Comparison of ENCODE assay signal across 8 mouse cellular contexts in the genomic region with DNA sequence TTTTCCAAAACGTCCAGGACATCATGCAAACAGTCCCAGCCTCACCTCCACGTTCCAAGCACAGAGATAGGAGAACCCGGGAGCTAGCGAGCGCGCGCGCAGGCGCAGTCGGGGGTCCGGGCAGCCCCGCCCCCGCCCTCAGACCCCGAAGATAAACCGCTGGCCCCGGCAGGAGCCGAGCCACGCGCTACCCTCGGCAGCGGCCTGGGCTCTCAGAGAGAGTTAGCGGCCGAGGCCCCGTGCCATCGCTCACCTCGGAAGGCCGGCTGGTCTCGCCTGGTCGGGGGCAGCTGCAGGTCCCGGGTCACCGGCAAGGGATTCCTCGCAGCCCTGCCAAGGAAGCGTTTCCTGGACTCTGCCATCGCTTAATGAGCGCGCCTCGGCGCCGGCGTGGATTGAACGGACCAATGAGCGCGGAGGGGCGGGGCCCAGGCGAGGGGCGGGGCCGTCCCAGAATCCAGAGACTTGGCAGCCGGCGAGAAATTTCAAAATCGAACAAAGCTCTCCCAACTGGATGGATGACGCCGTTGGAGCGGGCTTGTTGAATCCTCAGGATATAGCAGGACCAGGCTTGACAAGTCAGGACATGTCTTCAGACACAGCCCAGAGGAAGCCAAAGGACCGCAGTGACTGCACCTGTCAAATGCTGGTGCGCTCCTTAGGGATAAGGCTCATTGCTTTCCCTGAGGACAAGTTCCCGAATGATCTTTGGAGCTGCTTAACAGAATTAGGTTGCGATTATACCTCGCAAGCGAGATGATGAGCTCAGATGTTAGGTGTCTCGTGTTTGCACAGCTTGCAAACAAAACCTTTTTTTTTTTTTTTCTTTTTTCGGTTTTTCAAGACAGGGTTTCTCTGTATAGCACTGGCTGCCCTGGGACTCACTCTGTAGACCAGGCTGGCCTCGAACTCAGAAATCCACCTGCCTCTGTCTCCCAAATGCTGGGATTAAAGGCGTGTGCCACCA. TPM values are rescaled to one million over a fixed set of nuclear protein-coding genes. Genes with fewer than 3 reads are reported as not detected.
A peak's percentile ranks its signal among the peaks of the same experiment; 100 is the strongest.
DNase-seq lines count a peak whose midpoint lies in the region; ATAC-seq lines count a peak whose summit lies in the region.

A gene (minus strand): TSS at position 389 of the 967 bp plus-strand sequence.

- H3K9me3 ChIP-seq in hindbrain, embryonic 16.5 days (ENCODE audit: control insufficient read depth, low read length): no peaks in the 10 kb centered on the region

- H3K4me2 ChIP-seq in hindbrain, embryonic 16.5 days (ENCODE audit: low read length): peak within 1 kb of the TSS; percentile 62

- H3K4me1 ChIP-seq in hindbrain, embryonic 16.5 days (ENCODE audit: control insufficient read depth, insufficient read depth, low read depth, low read length): peaks cover 5% of the 10 kb centered on the region

- H3K79me2 ChIP-seq in macrophage (ENCODE audit: inconsistent target): peaks cover 44% of the 10 kb centered on the region

- peak within 1 kb of the TSS; percentile 84 for H3K27ac ChIP-seq in hindbrain, embryonic 16.5 days (ENCODE audit: low read depth, low read length)
- peak within 1 kb of the TSS; percentile 34 for H3K27ac ChIP-seq in macrophage

- H3K4me3 ChIP-seq in hindbrain, embryonic 16.5 days (ENCODE audit: low read length): peak within 1 kb of the TSS; percentile 90
- peak within 1 kb of the TSS; percentile 47 for H3K4me3 ChIP-seq in macrophage (ENCODE audit: inconsistent target)

- no peaks in the 10 kb centered on the region for H3K36me3 ChIP-seq in hindbrain, embryonic 16.5 days (ENCODE audit: control insufficient read depth, insufficient read depth, low read length)
- H3K36me3 ChIP-seq in macrophage (ENCODE audit: inconsistent target): no peaks in the 10 kb centered on the region

- 3% methylated on average over 60 of the region's 63 CpGs for WGBS in hindbrain, embryonic 16.5 days
- WGBS in macrophage (ENCODE audit: missing documents): 2% methylated on average over 62 of the region's 63 CpGs

- ATAC-seq in hindbrain, embryonic 16.5 days: peak; percentile 99

- H3K27me3 ChIP-seq in hindbrain, embryonic 16.5 days (replicated peaks; ENCODE audit: control insufficient read depth, insufficient read depth, low read length): no peaks in the 10 kb centered on the region

- peak within 1 kb of the TSS; percentile 82 for H3K9ac ChIP-seq in hindbrain, embryonic 16.5 days (ENCODE audit: low read depth, low read length)

- DNase-seq in WW6 (ENCODE audit: low read depth, low spot score): peak; percentile 87
- DNase-seq in cerebellum, postnatal 4 days (ENCODE audit: low spot score in 2 of 2): peak; percentile 81 to 92
- peak; percentile 82 for DNase-seq in gastrocnemius, adult 18-20 months (ENCODE audit: low spot score)
- DNase-seq in left cerebral cortex, adult 18-20 months (ENCODE audit: low spot score in 2 of 2): peak; percentile 78 to 87
- peak; percentile 82 for DNase-seq in right cerebral cortex, adult 18-20 months
- DNase-seq in urinary bladder, postnatal 10 days (ENCODE audit: low spot score): peak; percentile 63

RNA-seq across cellular contexts. Expression of the gene that starts here (rescaled TPM):
- under 1 TPM; 0.21 to 0.23 TPM for total RNA-seq in gastrocnemius, adult 18-20 months (2021)
- polyA plus RNA-seq in hindbrain, embryonic 16.5 days (2015; fragmentation: Nextera tagmentation; extraction: Ambion mirVana): 12.8 and 15.5 TPM in 2 replicates
- total RNA-seq in left cerebral cortex, adult 18-20 months (2021): under 1 TPM; 0.14 to 0.42 TPM
- 10 to 100 TPM in 1 of 26 experiments, 1 to 10 TPM in 16, under 1 TPM in 6, not detected in 3; 0.34 to 12.2 (median 1.8) TPM for total RNA-seq in macrophage (2018; cell fraction: chromatin; rRNA removed)
- total RNA-seq in macrophage (2018; cell fraction: cytosol; rRNA removed): 1 to 10 TPM in 10 of 26 experiments, under 1 TPM in 16; 0.19 to 2.2 (median 0.67) TPM
- total RNA-seq in macrophage (2018; cell fraction: nucleus; rRNA removed): 1 to 10 TPM in 13 of 26 experiments, under 1 TPM in 11, not detected in 2; 0.24 to 8.6 (median 1.2) TPM
- 0.34 to 3.3 TPM (median 2.6 TPM) in 3 replicates for polyA plus RNA-seq in macrophage (2018)

Comparison
In these comparisons a context has a peak if more than half of its experiments do, and no peak if none do; other contexts are left out.
1. Peak in every context shown above with its lines: DNase-seq, ATAC-seq, H3K4me3 ChIP-seq and H3K27ac ChIP-seq.
2. Peak in DNase-seq in gastrocnemius, adult 18-20 months; RNA of the gene not detected or under 1 TPM.
3. Peak in DNase-seq in left cerebral cortex, adult 18-20 months; RNA of the gene not detected or under 1 TPM.